Mouse (Mus musculus) ovary, postnatal 36 days (tissue): ENCODE data around the gene Hist1h4a.
"Not testable (repeated sequence)": the region's sequence is repeated elsewhere in the genome, so short reads cannot be mapped to it uniquely, and the experiment has no call there.

ENCODE experiments used
- DNase-seq: peaks from one replicate; pipeline ENCODE4 v3.0.0; 2022; ENCODE audit warnings: low spot score, mixed read lengths

Hist1h4a gene

GRCm38 (mm10) chr13:23760972-23761864 lies at the start of gene Hist1h4a:
Gene Hist1h4a, minus strand, starts transcription at chr13:23761230.
- DNase-seq: peak; percentile 98

- no peak for DNase-seq
Measured at GRCm38 (mm10) chr13:23806422-23807052, 45.5 kb upstream of the Hist1h4a start, which contains the start of gene Slc17a2. Gene Slc17a2, plus strand, starts transcription at chr13:23806993.

DNA sequence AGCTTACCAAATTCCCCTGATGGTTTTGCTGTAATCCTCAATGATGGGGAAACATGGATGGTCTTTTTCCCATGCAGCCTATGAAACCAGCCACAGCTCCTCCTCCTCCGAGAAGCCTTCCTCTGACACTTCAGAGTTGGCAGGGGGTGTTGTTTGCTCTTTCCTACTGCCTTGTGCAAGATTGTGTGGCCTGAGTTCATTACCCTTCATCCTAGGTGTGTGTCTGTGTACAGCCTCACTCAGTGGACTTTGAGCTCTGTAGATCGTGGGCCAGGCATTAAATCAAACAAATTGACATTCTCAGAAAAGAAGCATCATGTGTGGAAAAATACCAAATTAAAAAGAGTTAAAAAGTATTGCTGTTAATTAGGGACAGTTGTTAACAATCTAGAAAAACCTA lies 43.5 kb upstream of the Hist1h4a start:
- no peak for DNase-seq

DNA sequence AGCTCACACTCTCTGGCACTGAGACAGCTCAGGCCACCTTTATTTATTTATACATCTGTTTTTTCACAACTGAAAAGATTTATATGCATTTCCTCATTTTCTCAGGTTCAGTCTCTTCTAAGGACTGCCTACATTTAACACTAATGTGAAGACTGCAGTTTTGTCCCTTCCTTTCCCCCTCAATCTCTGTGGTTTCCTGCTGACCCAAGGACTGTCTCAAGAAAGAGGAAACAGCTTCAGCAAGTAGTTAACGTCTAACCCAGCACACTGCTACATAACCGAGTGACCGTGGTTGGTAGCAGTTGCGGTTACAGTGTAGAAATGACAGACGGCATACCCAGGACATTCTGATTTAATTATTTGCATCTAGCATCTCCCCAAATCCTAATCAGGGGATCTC lies 38.4 kb upstream of the Hist1h4a start:
- no peak for DNase-seq

DNA sequence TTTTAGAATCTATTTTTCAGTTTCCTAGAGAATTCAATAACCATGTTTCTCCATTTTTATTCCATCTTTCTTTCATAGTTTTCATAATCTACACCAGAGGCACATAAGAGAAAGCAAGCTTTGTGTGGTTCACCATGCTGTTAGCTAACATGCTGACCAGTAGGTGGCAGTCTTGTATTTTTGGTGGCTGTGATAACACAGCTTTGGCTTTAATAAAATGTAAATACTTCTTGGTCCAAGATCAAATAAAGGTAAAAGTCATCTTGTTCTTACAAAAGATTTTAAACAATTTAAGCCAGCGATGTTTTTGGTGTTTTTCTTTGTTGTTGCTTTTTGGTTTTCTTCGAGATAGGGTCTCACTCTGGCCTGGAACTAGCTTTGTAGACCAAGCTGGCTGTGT lies 31.5 kb upstream of the Hist1h4a start:
- DNase-seq: no peak

- DNase-seq: no peak
Measured at GRCm38 (mm10) chr13:23779025-23779424, 18.0 kb upstream of the Hist1h4a start.

DNA sequence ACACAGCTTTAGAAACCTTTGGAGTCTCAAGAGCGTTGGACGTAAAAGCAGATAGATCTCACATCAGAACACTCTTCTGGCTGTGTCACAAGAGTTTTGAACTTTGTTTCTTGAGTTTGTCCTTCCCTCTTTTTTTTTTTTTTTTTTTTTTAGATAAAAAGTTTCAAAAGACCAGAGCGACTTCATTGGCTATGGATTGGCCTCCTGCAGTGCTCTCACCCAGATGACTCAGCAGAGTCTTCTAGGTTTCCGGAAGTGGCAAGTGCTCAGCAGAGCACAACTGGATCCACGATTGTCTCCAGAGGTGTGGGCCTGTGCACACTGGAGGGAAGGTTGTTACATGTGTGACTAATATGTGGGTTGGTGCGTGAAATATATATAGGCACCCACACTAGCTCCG lies 17.3 kb upstream of the Hist1h4a start:
- DNase-seq: no peak

DNA sequence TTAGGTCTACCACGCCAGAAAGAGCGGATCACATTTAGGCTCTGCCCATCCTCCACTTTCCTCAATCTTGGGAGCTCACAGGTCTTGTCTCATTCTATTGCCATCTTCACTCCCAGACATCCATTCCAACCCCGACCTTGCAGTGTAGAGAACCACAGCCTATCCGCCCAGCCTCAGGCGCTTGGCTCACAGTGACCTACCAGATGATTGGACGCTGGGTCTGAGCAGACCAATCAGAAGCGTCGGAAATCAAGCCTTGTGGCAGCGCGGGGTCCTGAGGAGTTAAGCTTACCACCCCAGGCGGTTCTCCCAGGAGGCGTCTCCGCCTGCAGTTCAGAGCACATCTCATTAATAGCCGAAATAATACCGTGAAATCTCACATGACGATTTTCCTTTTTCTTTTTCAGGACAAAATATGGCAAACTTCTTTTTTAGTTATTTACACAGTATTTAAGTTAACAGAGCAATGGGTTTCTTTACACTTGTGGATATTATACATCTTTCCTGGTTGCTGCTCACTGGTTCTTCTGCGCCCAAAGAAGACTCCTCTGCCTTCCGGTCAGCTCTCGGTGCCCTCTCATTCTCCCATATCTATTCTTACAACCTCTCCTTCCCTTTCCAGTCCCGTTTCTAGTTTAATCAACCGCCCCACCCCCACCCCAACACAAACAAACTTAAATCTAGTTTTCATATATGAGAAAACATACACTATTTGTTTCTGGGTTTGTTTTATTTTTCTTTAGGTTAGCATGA lies 11.7 kb upstream of the Hist1h4a start:
- DNase-seq: peak; percentile 44

DNA sequence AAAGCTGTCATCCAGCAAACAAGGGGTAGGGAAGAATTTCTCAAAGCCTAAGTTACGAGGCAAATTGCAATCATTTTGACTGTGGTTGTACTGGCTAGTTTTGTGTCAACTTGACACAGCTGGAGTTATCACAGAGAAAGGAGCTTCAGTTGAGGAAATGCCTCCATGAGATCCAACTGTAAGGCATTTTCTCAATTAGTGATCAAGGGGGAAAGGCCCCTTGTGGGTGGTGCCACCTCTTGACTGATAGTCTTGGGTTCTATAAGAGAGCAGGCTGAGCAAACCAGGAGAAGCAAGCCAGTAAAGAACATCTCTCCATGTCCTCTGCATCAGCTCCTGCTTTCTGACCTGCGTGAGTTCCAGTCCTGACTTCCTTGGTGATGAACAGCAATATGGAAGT lies 8.6 kb upstream of the Hist1h4a start, which contains the start of gene Trim38:
Gene Trim38 (plus strand): TSS at position 301 of the 400 bp plus-strand sequence.
- DNase-seq: not testable (repeated sequence)

GRCm38 (mm10) chr13:23768834-23769397 lies 7.9 kb upstream of the Hist1h4a start:
- no peak for DNase-seq

DNA sequence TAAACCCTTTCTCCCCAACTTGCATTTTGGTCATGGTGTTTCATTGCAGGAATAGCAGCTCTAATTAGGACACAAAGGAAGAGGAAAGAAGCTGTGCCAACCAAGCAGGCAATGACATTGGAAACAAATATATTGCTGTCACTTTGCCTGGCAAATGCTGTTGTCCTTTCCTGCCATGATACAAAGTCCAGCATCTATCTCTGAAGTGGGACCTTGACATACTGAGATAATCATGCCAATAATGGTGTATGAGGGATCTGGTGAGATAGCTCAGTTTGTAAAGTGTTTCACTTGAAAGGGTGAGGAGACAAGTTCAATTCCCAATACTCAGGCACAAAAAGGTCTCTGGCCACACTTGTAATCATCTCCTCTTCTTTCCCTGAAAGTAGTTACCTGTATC lies 5.7 kb upstream of the Hist1h4a start:
- no peak for DNase-seq

DNA sequence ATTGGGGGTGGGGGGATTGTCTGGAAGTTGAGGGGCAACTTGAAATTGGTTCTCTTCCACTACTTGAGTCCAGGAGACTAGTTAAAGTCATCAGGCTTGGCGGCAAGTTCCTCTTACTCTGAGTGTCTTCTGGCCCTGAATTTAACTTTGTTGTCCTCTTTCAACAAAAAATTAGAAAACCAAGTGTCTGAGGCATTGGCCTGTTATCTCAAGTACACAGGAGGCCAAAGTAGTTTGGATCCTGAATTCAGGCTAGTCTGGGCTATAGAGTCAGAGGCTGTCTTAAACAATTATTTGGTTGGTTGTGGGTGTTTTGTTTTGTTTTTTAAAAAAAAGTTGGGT lies 4.1 kb upstream of the Hist1h4a start:
- DNase-seq: no peak

GRCm38 (mm10) chr13:23764324-23765171 lies 3.5 kb upstream of the Hist1h4a start:
- no peak for DNase-seq

- DNase-seq: peak; percentile 80
Measured at GRCm38 (mm10) chr13:23763586-23764323, 2.7 kb upstream of the Hist1h4a start, which contains the start of gene Hist1h1a. Gene Hist1h1a, plus strand, starts transcription at chr13:23763666.

DNA sequence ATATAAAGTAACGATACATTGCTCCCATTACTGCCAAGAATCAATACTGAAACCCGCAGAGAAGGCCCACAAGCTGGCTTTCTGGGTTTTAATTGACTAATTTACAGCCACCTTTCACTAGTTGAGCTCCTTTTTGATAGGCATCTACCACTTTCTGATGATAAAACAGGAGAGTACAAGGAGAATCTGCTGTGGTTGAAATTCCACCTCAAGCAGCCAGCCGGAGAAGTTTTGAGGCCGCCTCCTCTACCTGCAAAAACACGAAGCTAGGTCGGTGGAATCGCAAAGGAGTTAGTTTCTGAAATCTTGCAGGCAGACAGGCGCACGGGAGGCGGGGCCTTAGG lies 2.2 kb upstream of the Hist1h4a start:
- no peak for DNase-seq

DNA sequence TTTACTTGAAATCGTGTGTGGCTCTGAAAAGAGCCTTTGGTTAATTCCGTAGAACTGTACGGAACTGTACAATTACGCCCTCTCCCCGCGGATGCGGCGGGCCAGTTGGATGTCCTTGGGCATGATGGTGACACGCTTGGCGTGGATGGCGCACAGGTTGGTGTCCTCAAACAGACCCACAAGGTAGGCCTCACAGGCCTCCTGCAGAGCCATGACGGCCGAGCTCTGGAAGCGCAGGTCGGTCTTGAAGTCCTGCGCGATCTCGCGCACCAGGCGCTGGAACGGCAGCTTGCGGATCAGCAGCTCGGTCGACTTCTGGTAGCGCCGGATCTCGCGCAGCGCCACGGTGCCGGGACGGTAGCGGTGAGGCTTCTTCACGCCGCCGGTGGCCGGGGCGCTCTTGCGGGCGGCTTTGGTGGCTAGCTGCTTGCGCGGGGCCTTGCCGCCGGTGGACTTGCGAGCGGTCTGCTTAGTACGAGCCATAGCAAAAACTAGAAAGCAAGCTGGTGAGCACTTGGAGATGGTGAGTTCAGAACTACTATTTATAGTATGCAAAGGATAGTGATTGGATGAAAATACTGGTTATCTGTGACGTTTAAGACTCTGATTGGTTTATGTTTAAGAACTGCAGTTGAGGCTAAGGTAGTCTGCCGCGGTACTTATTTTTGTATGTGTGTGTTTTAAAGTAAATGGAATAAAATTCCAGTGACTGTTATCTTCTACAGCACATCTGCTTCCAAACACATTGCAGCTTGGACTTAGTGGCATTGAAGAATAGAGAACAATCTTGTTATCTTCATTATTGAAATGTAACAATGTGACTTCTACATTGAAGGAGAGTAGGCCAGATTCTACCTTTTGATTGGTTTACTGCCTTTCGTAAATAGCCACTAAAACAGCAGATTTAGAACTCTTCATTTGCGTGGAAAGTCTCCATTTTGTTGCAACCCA lies 1.1 kb upstream of the Hist1h4a start, which contains the start of gene Hist1h3a:
Gene Hist1h3a (minus strand): TSS at position 516 of the 951 bp plus-strand sequence.
- peak; percentile 50 for DNase-seq

- no peak for DNase-seq
Measured at GRCm38 (mm10) chr13:23760240-23760971, 624 bp downstream of the Hist1h4a start.

DNA sequence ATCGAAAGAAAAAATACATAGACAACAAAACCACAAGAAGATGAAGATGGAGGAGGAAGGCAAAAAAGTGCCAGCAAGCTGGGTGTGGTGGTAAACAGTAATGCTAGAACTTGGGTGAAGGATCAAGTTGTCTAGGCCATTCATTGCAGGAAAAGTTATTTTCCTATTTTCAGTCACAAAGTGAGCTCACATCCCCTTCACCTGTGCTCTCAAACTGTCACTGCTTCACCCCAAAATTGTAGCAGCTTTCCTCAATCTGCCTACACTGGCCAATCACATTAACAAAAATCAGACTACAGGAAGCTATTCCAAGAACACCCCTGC lies 1.2 kb downstream of the Hist1h4a start:
- no peak for DNase-seq

- DNase-seq: no peak
Measured at GRCm38 (mm10) chr13:23759251-23759771, 1.7 kb downstream of the Hist1h4a start.
